Mouse (Mus musculus) megakaryocyte, embryonic 14.5 days (primary cell): ENCODE results near the gene Rtl10.

Experiments
- FLI1 ChIP-seq: IDR thresholded peaks from 2 replicates; pipeline ENCODE4 v1.6.1; 2012; ENCODE audit warnings: low read length, inconsistent platforms, mixed read lengths
- GATA1 ChIP-seq: IDR thresholded peaks from 3 replicates; pipeline ENCODE4 v1.6.1; 2012; ENCODE audit warnings: mixed read lengths, low read length, inconsistent platforms, borderline replicate concordance

- TF ChIP-seq GATA1 (no peak), FLI1 (no peak)
Observed at GRCm38 (mm10) chr16:18539281-18539680, 40.6 kb downstream of the Rtl10 start.
